Mouse (Mus musculus): ENCODE measurements around the gene Ctnna3. TPM values are rescaled to one million over a fixed set of nuclear protein-coding genes. Genes with fewer than 3 reads are reported as not detected.
A peak's percentile ranks its signal among the peaks of the same experiment; 100 is the strongest.

The Ctnna3 gene
- total RNA-seq, 1 experiment from 2014 or later = not detected

DNA sequence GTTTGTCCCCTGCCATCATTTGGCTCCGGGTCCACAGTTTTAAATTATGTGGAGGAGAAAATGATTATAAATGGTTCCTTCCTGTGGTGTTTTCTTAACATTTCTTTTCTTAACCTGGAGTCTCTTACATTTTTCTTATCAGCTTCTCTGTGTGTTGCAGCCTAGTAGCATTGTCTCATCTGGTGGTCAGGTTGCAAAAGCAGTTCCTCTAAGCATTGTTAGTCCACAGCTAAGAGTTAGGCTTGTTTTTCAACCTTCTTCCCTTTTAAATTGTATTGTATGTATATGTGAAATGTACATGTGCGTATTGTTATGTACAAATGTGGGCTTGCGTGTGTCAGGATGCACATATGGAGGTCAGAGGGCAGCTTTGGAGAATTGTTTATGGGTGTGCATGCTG is 220.4 kb downstream of the Ctnna3 start:
- peak; percentile 51; the same call in 1 of the 2 replicates for ATAC-seq (ENCODE audit: extremely low read depth, insufficient number of reproducible peaks, low FRiP score, poor library complexity, severe bottlenecking)

DNA sequence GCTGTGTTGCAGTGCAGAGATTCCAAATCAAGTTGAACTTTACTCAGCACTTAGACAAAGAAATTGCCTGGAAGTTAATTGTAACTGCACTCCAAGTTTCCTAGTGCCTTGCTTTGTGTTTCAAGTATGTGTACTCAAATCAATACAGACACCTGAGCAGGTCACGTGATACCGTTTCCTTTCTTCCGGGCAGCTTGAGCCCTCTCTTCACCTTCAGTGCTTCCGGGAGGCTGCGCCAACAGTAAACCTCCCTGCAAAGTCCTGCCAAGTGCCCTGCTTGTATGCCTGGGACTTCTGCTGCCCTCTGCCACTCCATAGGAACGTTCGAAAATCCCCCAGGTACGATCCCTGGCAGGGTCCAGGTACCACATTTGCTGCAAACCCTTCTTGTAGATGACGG is 223.0 kb downstream of the Ctnna3 start:
- no peak for ATAC-seq (ENCODE audit: extremely low read depth, insufficient number of reproducible peaks, low FRiP score, poor library complexity, severe bottlenecking)

DNA sequence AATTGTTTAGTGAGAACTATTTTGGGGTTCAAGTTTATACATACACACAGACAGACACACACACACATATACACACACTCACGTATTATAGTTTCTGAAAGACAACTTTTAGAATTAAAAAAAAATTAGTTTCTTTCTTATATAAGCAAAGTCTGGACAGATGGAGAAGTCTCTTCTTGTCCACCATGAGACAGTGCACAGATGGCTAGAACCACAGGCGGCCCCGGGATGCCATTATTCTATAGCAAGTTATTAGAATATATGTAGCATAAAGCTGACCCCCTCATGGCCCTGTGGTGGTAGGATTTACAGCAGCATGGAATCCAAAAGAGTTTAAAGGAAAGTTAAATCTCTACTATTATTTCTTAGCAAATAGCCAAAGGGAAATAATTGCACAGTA is 223.7 kb downstream of the Ctnna3 start:
- ATAC-seq (ENCODE audit: extremely low read depth, insufficient number of reproducible peaks, low FRiP score, poor library complexity, severe bottlenecking) = no peak

DNA sequence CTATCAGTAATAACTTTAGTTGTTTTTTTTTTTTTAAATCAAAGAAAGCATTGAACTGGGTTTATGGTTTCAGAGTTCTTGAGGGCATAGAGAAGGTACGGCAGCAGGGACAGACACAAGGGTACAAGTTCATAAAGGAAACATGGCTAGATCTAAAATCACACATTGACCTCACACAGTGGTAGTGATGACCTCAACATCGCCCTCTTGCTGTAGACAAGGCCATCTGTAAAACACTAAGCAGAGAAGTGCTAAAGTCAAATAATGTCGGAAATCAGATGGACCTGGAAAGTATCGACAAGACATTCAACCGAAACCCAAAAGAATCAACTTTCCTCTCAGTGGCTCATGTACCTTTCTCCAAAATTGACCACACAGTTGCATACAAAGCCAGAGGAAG is 224.7 kb downstream of the Ctnna3 start:
- ATAC-seq (ENCODE audit: extremely low read depth, insufficient number of reproducible peaks, low FRiP score, poor library complexity, severe bottlenecking) = 0 out of 2 replicates have a peak, but pooled peaks have one; percentile 46

DNA sequence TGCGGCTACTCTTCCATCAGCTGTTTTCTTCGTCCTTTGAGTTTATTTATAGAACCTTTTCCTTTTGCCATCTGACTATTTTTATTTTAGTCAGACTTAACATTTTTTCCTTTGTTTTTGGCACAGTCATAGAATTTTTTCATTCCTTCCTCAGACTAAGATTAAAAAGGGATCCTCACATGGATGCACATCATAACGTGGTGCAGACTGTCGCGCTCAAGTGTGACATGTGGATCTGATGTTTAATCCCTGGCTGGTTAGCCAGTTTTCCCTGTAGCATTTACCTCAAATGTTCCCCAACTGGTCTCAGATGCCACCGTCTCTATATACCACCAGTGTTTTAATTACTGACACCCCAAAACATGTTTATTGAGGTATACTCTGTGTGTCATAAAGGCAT is 246.4 kb downstream of the Ctnna3 start:
- no peak for ATAC-seq (ENCODE audit: extremely low read depth, insufficient number of reproducible peaks, low FRiP score, poor library complexity, severe bottlenecking)

DNA sequence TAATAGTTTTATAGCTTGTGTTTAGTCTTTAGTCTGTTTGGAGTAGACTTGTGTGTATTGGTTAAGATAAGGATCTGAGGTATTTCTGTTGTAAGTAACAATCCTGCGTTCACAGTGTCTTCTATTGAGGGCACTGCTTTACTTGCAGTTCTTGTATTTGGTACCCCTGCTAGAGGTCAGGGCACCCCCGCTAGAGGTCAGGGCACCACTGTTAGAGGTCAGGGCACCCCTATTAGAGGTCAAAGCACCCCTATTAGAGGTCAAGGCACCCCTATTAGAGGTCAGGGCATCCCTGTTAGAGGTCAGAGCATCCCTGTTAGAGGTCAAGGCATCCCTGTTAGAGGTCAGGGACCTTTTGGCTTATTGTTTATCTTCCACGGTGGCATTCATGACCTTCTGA is 259.3 kb downstream of the Ctnna3 start:
- no peak for ATAC-seq (ENCODE audit: extremely low read depth, insufficient number of reproducible peaks, low FRiP score, poor library complexity, severe bottlenecking)

DNA sequence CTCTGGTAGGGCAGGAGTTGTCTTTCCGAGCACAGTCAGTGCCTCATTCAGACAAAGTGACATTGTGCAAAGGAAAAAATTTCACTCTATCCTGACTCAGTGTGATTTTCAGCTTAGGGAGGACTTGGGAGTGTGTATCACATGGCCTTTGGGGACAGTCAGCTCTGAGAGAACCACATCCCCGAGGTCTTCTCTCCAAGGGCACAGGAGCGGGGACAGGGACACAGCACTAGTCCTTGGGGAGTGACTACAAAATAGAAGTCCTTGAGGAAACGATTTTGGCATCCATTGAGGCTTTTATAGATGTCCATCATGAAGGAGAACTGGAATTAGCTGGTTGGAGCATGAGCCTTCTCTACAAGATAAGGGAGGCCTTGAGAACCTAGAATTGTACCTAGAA is 259.8 kb downstream of the Ctnna3 start:
- no peak for ATAC-seq (ENCODE audit: extremely low read depth, insufficient number of reproducible peaks, low FRiP score, poor library complexity, severe bottlenecking)

DNA sequence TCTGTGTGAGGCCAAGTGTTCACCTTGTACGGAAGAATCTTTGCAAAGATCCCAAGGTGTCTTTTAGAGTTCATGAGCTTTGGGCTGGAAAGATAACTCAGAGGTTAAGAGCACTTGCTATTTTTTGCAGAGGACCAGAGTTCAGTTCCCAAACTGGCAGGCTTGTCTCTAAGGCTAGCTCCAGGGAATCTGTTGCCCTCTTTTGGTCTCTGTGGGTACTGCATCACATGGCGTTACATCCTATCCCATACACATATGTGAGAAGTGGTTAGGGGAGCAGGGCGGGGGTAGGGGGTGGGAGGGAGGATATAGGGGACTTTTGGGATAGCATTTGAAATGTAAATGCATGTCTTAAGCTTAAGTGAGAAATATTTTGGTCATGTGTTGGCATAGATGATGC is 262.1 kb downstream of the Ctnna3 start:
- 0 out of 2 replicates have a peak, but pooled peaks have one; percentile 39 for ATAC-seq (ENCODE audit: extremely low read depth, insufficient number of reproducible peaks, low FRiP score, poor library complexity, severe bottlenecking)

DNA sequence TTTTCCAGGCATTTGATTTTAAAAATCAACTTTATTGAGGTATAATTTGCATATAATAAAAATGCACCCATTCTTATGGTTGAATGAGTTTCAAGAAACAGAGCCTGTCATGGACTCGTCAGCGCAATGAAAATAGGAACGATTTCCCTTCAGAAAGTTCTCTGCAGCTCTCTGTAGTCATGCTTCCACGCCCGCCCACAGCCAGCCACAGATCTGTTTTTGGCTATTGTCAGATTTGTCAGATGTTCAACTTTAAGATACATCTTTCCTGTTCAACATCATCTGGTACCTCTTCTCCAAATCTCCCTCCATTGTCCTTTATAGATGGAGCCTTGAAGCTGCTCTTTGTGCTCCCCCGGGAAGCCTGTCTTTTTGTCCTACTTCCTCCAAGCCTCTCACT is 280.3 kb downstream of the Ctnna3 start:
- no peak for ATAC-seq (ENCODE audit: extremely low read depth, insufficient number of reproducible peaks, low FRiP score, poor library complexity, severe bottlenecking)

DNA sequence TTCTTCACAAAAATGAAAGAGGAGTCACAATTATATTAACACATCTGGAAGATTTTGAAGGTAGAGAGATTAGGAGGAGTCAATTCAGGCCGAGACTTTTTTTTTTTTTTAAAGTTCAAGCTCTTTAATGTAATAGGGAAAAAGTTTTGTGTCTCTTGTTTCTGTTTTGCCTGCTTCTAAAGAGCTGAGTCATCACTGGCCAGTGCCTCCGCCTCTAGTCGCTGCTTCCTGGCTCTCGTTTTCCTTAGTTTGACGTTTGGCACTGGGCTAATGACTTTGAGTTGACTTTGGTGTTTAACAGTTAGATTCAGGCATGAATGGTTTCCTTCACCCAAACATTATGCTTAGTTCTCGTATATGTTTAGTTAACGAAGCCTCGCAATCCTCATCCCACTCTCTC is 282.6 kb downstream of the Ctnna3 start:
- no peak for ATAC-seq (ENCODE audit: extremely low read depth, insufficient number of reproducible peaks, low FRiP score, poor library complexity, severe bottlenecking)

DNA sequence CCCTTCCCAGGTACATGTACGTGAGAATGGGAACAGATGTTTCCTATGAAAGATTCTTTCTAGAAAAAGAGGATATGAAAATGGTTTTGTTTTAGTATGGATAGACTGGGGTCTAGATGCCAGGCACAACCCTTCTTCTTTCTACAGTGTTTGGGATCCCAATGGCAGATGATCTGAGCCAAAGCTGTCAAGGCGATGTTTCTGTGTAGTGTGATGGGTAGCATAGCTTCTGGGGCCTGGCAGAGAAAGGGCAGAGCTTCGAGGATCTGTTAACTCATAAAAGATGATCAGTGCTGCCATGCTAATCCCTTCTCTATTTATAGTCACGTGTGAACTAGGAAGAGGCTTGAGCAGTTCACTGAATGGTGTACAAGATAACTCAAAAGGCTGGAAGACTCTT is 284.3 kb downstream of the Ctnna3 start:
- ATAC-seq (ENCODE audit: extremely low read depth, insufficient number of reproducible peaks, low FRiP score, poor library complexity, severe bottlenecking) = no peak

DNA sequence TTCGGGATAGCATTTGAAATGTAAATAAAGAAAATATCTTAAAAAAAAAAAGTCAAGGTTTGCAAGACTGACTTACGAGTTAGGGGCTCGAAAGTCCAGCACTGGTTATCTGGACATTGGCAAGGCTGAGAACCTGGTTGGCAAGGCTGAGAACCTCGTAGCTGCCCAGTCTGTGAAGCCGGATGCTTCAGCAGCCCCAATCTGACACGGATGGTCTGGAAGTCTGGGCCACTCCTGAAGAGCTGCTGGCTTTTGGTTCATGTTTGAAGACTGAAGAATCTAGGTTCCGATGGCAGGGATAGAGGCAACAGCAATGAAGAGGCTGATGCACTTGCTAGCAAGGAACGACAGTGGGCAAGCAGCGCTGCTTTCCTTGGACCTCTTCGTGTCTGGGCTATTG is 339.0 kb downstream of the Ctnna3 start:
- no peak for ATAC-seq (ENCODE audit: extremely low read depth, insufficient number of reproducible peaks, low FRiP score, poor library complexity, severe bottlenecking)

DNA sequence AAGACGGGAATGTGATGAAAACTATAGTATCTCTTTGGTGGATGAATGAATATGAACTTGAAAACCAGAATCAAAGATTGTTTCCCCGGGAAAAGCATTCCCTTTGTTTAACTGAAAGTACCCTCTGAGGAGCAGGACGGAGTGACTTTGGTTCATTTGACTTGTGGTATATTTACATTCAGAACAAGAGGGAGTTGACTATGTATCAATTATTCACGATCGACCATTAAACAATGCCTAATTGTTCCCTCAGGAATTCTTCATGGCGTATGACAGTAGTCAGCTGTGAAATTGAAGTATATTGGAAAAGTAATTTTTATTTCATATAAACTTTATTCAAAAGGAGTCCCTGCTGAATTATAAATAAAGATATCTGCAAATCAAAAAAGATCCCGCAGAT is 341.8 kb downstream of the Ctnna3 start:
- no peak for ATAC-seq (ENCODE audit: extremely low read depth, insufficient number of reproducible peaks, low FRiP score, poor library complexity, severe bottlenecking)

DNA sequence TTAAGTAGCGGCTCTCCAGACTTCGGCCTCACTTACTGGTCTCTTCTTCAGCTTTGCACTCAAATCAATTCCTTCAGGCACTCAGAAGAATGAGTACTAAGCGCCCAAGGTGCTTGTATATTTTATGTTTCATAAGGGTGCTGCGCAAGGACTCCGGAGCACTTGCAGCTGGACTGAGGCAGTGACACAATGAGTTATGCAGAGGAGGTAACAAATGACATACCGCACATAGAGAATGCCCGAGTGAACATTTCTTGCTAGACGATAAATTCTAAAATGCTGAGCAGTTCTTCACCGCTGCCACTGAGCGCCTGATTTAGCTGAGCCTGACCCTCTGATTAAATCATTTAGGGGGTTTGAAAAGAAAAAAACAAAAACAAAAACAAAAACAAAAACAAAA is 342.2 kb downstream of the Ctnna3 start:
- no peak for ATAC-seq (ENCODE audit: extremely low read depth, insufficient number of reproducible peaks, low FRiP score, poor library complexity, severe bottlenecking)

DNA sequence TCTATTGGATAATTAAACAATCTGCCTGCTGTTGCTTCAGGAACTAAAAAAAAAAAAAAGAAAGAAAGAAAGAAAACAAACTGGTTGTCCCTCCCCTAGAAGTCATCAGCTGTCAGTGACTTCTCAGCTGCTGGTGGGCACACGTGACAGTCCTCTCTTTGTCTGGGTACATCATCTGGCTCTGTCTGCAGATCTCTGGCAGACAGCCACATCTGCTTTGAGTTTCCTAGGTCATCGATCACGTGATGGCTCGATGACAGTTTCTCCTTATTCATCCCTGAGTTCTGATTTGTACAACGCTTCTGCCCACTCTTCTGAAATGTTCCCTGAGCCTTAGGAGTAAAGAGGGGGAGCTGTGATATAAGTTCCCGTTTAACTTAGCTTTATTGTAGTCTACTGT is 352.1 kb downstream of the Ctnna3 start:
- ATAC-seq (ENCODE audit: extremely low read depth, insufficient number of reproducible peaks, low FRiP score, poor library complexity, severe bottlenecking) = no peak

DNA sequence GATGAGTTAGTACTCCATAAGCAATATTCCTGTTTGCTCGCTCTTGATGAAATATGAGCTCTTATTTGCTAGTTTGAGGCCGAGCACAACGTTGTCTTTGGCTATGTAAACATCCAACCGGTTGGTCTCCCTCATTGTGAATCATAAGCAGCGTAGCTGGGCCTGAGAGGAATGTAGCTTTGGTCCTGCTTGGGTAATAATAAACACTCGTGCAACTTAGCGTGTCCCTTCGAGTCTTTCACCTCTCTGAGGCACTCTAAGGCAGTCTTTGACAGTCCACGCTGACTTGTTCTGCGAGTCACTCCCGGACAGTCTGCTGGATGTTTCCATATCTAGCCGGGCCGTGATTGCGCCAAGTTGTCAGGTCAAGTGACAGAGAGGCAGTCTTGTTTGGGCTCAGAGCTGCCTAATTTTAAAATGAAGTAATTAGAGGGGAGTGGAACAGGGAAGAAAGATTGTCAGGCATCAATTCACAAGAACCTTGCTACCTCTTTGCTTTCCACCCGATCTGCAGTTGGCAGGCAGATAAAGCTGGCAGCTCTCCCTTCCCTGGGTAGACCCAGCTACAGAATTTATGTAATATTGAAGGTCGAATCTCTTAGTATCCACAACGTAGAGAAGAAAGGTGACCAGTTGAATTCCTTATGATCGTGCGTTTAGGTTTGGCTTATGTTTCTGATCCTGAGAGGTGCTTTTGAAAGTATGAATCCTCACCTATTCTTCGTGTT is 355.1 kb downstream of the Ctnna3 start:
- no peak for ATAC-seq (ENCODE audit: extremely low read depth, insufficient number of reproducible peaks, low FRiP score, poor library complexity, severe bottlenecking)

DNA sequence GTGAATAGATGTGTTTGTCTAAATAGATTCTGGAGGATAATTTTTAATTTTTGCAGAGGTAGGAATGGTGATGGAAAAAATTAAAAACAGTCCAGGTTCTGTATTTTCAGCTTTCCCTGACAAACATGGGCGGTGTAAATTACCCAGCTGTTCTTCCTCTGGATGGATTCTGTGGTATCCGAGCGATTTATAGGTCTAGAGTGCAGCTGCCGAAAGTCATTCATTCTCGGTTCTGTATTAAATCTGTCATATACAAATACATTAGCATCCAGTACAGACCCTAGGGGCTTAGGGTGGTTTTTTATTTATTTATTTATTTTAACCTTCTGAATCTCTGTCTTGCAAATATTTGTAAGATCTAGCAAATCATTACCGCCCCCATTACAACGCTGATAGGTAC is 356.5 kb downstream of the Ctnna3 start:
- no peak for ATAC-seq (ENCODE audit: extremely low read depth, insufficient number of reproducible peaks, low FRiP score, poor library complexity, severe bottlenecking)

DNA sequence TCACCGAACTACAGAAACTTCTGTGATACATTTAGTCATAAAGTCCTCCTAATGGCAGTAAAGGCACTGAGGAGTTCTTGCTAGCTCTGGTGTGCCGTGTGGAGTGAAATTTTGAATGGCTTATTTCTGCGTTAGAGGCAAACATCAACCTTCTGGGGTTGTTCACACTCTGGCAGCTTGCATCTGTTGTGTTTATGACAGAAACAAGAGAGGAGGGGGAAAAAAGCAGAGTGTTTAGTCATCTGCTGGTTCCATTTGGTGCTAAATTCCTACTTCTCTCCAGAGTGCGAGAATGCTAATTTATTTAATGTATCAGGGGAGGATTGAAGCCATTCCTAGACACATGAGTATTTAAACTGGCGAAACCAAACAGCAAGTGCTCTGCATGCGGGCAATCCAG is 374.0 kb downstream of the Ctnna3 start:
- no peak for ATAC-seq (ENCODE audit: extremely low read depth, insufficient number of reproducible peaks, low FRiP score, poor library complexity, severe bottlenecking)

DNA sequence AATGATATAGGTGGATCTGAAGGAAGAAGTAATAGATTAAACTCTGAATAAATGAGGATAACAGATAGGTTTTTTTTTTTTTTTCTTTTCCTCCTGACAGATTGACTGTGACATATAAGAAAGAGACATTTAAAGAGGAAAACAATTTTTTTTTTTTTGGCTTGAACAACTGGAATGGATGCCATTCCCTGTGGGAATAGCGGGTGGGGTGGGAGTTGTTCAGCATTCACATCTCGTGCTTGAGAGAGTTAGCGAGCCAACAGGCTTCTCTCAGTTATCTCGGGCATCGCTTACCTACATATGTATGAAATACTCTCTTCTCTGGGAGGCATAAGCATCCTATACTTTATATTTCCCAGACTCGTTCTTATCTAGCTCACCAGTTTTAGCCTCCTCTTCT is 375.7 kb downstream of the Ctnna3 start:
- no peak for ATAC-seq (ENCODE audit: extremely low read depth, insufficient number of reproducible peaks, low FRiP score, poor library complexity, severe bottlenecking)

DNA sequence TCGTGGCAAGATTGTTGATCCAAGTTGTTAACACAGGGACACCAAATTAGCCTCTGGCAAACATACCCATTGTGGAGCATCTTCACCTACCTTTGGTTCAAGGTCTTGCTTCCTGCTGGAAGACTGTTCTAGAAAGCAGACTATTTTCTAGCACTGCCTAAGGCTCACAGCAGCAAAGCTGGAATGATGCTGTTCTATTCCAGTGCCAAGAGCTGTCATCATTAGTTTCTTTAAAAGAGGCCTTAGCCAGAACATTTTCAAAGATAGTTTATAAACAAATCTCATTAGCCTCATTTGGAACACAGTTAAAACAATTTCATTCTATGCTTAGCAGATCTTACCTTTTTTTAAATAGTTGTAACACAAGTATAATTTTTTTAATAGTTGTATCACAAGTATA is 376.4 kb downstream of the Ctnna3 start:
- no peak for ATAC-seq (ENCODE audit: extremely low read depth, insufficient number of reproducible peaks, low FRiP score, poor library complexity, severe bottlenecking)

DNA sequence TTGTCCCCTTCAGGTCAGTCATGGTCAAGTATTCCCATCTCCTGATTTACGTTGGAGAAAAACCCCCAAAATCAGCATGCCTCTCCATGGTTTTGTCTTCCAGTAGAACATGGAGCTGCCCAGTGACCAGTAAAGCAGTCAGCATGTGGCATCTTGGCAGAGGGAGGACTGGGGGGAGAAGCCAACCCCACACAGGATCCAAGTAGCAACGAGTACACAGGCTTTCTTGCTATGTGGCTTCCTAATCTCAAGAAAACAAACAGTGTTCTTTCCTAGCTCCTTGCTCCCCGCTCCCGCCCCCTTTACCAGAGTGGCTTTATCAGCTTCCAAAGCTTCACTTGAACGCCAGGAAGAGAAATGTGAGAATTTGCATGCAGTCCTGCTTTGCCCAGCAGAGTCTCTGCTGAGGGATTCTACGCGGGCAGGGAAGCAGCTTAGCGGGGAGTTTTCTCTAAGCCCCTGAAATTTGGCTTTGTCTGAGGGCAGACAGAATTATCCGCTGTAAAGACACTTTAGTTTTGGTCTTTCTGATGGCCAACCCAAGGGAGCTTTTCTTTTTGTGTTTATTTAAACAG is 380.2 kb downstream of the Ctnna3 start:
- ATAC-seq (ENCODE audit: extremely low read depth, insufficient number of reproducible peaks, low FRiP score, poor library complexity, severe bottlenecking) = no peak

All from neutrophil, adult 5-6 weeks (primary cell).